Mouse (Mus musculus) T-helper 2 cell (primary cell): ENCODE data around the gene Me3.

ENCODE experiments used
- in situ Hi-C: fragments of 300-600 bp; cut with MboI, MseI; formaldehyde crosslinking; loops from one replicate; pipeline ENCODE4 v1.15.1; 2025; ENCODE audit warnings: high pct_unique_total_duplicates

Me3 gene

DNA sequence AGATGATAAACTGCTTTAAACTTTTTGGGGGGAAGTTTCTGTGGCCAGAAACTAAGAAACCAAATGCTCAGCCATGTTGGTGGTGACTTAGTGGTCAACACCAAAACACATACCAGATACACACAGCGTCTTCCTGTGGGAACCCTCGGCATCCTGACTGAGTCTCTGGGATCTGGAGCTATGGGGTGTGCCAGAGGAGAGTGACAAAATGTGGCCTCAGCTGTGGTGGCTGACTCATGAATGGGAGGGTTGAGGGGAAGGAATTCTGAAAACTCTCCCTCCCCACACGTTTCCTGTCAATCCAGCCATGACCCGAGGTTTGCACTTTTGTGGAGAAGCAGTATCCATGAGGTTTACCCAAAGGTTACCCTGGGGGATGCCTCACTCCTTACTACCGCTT is 32.0 kb downstream of the Me3 start:
- in situ Hi-C loops, result no loop called here

DNA sequence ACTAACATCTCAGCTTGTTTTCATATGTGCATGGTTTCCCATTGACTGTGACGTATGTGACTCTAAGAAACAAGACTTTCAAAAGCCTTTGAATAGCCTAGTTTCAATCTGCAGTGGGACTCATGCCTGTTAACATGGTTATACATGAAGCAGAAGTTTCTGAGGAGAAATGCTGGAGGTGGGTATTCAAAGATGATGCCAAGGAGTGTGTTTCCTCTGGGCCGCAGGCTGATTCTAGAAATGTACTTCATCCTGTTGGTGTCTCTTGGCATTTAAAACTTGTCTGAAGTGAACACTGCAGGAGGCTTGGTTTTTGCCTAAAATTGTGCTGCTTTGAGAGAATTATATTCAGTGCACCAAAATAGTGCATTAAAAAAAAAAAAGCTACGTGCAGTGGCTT is 34.2 kb downstream of the Me3 start:
- in situ Hi-C loops, result no loop called here

DNA sequence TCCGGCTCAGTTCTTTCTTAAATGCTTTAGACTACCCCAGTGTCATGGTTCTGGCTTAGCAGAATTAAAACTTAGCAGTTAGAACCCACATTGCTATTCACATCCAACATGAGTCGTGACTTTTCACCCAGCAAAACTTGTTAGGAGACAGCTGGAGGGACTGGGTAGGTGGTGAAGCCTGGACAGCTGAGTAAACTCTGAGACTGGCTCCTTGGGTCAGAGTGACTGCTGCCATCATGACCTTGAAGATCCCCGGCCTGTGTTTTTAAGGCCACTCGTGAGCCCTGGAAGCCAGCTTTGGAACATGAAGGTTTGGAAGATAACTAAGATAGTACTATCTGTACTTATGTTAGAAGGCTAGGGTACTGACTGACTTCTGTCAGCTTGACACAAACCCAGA is 35.4 kb downstream of the Me3 start:
- in situ Hi-C loops, result no loop called here

DNA sequence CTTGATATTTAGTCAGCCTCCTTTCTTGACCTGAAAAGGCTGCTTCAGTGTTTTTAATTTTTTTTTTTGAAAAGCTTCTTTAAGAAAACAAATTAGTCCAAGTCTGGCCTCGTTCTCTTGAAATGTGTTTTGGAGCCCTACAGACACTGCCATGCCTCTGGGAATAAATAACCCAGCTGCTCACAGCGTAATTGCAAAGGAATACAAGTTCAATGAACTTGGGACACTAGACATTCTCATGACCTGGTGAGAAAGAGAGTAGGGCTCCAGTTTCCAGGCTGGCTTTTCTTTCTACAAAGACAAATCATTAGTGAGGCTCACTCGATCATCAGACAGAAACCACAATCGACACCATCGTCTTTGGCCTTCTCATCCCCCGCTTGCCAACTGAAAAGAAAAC is 37.3 kb downstream of the Me3 start:
- in situ Hi-C loops, result no loop called here

DNA sequence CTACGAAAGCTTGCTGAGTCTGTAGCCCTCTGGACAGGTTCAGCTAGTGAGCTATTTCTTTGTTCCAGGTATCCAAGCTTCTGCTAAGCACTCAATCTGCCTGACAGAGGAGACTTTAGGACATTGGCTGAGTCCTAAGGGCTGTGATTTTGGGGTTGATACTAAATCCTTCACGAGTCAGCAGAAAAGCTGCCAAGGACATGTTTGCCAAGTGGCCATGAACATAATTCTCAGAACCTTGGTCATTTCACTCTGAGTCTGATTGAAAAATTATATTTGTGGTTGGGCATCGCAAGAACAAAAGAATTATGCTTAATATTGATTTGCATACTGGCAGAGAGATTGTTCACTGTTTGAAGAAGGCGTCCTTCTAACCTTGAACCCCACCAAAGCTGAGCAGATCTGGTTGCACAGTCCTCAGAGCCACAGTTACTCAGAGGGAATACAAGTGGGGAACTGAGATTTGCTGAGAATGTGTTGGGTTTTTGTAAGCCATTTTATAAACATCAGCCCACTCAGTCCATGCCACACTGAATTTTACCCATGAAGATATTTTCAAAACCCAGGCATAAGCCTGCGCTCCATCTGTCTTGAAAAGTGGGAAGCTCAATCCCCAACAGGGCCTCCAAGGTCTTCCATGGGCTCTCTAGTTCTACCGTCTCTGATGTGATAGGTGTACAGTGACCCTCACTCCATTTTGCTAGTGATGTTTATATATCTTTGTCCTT is 39.1 kb downstream of the Me3 start:
- in situ Hi-C loops, result no loop called here

DNA sequence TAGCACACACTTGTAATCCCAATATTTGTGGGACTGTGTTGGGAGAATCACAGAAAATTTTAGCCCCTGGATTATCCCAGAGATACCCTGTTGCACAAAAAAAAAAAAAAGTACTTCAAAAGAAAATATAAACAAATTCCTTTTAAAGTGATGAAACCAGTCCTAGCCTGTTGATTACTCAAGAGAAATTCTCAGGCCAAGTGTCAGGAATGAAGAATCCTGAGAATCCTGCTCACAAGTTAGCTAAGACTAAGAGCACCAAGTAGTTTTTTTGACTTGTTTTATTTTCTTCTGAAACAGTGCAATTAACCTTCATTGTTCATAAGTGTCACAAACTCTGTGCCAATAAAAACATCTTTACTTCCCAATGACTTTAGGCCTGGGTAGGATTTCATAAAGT is 44.0 kb downstream of the Me3 start:
- in situ Hi-C loops, result no loop called here

DNA sequence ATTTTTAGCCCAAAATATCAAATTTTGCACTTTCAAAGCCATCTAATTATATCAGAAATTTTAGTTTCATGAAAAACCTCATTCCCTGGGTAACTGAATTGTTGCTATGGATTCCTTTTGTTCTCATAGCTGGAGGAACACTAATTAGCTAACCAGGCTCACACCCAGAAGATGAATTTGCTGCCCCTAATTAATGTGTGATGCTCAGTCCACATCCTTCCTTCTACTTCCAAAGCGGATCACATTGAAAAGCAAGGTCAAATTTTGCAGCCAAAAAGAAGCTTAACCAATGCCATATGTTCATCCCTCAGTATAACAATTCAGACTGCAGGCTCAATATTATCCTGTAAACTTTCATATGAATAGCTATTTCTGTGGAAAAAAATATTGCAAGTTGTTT is 45.7 kb downstream of the Me3 start:
- in situ Hi-C loops, result no loop called here

DNA sequence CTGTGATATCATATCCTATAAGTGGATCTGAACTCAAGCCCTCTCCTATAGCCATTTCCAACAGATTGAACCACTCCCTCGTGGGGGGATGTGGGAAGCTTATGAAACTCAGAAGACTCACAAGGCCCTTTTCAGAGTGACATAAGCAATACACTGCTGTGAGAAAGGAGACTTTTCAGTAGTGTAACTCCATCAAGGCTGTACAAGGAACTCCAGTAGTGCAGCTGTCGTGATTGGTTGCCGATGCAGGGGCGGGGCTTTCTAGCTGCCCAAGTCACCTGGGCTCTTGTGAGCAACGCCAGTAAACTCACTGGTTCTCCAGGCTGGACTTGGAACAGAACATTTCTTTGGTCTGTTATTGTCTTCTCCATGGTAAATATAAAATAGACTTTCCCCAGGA is 46.5 kb downstream of the Me3 start:
- in situ Hi-C loops, result no loop called here

DNA sequence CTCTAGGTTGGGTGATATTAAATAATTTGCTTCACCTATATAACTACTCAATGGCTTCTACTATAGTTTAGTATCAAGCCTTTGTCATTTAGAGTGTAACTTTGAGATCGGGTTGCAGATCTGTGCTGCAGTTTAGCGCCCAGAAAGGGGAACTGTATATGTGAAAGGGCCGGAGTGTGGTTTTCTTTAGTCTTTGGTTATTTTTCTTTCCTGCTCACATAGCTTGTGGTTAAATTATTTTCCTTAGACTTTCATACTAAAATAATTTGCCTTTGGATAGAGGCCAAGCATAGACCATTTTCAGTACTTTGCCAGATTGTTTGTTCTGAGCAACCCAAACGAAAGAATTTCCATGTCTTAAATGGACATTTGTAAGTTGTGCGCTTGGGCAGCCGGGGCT is 46.9 kb downstream of the Me3 start:
- in situ Hi-C loops, result no loop called here

DNA sequence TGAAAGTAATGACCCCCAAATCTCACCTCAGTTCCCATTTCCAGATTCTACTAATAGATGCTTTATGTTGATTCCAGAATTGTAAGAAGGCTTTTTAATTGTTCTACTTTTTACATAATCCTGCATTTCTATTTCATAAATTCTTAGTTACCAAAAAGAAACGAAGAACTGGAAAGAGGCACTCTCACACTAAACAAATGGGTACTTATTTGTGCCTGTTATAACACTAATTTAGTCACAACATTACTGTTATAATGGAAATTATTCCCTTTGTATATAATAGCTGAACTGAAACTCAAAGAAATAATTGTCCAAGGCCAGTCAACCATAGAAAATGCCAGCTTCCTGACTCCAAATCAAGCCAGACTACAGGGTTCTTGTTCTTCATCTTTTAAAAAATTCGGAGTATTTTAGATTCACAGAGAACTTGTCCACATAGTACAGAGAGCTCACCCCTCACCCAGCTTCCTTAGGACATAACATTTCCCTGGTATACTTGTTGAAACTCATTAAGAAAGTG is 47.5 kb downstream of the Me3 start:
- in situ Hi-C loops, result no loop called here

DNA sequence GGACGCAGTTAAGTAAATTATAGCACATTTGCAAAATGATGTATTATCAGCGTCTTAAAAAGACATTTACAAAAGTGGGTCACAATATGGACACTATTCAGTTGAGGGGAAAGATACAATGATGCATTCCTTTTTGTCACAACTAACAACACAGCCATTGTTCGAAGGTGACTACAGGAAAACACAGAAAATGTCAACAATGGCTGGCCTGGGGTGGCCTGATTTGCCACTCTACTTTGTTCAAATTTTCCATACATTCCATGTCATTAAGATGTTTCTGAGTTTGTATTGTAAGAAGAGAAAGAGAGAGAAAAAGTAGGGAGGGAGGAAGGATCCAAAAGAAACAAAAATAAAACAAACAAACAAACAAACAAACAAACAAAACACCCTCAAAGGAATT is 48.7 kb downstream of the Me3 start:
- in situ Hi-C loops, result no loop called here

DNA sequence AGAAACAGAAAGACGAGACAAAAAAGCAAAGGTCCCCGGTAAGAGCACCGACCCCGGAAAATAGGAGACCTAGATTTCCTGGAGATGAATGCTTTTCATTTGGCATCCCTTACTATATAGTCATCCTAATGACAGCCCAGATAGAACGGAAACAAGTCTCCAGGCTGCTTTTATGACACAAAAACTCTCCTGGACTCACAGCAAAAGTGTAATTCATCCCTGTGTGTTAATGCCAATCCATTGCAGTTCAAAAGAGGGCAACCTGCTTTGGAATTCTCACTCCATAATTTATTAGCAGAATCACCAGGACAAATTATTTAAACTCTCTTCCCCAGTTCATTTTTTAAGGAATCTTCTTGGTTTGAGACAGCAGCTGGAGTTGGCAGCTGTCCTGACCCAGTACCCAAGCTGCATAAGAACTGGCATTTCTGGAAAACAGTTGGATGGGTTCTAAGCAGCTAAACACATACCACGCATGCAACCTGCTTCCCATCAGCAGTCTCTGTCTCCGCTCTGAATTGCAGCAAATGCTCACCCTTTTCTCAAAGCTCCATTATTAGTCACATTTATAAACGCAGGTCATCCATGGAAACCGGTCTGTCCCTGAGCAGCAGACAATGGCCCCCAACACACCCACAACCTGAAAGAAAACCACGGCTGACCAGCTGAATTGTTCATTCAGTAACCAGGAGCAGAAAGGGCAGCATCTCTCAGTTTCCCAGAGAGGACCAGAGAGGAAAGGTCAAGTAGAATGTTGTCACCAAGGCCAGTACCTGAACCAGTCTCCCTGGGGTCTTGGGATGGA is 49.7 kb downstream of the Me3 start:
- in situ Hi-C loops, result no loop called here

DNA sequence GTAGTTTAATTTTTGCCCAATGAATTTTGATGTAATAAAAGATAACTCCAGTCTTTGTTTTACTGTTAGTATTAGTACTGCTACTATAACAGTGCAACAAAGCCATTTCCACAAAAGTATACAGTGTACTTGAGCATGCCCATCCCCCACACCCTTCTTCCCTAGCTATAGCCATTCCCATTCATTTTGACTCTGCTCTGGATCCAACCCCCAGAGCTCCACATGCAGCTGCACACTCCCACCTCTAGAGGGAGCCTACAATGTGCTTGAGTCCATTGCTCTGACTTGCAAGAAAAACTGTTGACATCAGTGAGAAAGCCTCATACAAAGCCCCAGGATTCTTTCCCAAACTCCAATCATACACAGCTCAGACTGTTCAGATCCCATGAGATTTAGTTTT is 66.0 kb downstream of the Me3 start:
- in situ Hi-C loops, result no loop called here

DNA sequence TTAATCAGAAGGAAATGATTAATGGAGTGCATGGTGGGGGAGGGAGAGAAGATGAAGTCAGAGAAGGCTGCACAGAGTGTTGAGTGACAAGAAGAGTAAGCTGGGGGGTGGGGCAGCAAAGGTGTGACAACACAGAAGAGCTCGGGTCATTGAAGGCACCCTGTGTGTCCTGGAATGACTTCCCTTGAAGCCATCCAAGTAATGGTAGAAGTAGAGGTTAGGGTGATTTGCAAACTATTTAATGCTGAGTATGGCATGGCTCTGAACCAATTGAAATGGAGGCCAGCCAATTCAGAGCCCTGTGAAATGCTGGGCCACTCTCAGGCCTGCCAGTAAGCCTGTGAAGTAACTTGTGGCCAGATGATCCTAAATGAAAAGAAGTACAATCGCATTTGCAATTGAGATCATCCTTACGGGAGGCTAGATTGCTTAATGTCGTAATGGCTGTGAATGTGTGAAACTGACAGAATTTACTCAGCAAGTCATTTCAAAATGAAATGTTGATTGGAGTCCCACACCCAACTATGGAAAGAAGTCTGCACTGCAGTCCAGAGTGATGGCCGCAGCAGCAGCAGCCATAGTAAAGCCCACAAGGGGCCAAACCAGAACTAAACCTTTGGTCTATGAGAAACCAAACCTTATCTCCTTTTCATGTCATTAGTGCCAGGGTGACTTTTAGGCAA is 67.6 kb downstream of the Me3 start:
- in situ Hi-C loops, result no loop called here

DNA sequence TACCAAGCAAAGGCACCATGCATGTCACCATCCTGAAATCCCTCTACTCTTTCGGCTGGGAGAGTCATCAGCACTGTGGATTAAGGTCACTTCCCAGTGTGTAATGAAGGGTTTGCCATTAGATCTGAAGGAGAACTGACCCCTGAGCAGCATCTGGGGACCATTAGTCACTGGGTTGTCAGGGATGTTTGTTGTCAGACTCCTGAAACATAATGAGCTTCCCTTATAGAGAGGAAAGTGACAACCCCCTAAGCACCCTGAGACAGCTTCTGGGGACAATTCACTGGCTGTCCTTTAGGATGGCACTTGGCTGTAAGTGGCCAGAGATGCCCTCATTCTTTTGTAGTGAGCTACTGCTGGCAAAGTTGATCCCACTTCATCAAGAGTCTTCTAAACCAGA is 68.3 kb downstream of the Me3 start:
- in situ Hi-C loops, result no loop called here

DNA sequence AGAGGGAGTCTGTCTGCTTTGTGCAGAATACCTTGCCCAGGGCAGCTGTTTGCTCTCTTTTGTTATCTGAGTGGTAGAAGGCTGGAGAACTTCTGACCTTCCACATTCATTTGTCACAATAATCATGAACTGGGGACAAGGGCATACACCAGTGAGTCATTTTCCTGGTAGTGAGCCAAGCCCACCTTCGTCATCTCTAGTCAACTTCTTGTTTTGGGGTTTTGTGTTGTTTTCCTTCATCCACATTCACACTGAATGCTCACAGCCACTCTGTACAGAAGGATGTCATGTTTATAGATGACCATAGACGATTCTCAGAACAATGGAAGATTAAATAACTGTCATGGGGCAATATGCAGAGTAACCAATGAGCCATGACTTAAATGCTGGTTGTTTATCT is 78.6 kb downstream of the Me3 start:
- in situ Hi-C loops, result no loop called here

DNA sequence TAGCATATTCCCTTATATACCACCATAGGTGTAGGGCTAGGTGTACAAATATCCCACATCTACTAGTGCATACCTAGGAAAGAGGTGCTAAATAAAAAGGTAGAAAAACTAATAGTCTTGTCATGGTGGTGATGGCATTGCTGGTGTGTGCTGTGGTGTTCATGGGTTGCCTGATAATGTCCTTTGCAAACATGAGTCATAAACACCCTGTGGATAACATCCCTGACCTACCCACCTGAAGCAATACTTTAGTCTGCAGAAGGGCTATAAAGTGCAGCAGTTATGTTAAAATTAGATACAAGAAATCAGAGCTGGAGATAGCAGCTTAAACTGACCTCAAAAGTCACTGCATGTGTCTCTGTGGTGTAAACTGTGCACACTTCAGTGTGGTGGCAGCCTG is 80.9 kb downstream of the Me3 start:
- in situ Hi-C loops, result no loop called here

DNA sequence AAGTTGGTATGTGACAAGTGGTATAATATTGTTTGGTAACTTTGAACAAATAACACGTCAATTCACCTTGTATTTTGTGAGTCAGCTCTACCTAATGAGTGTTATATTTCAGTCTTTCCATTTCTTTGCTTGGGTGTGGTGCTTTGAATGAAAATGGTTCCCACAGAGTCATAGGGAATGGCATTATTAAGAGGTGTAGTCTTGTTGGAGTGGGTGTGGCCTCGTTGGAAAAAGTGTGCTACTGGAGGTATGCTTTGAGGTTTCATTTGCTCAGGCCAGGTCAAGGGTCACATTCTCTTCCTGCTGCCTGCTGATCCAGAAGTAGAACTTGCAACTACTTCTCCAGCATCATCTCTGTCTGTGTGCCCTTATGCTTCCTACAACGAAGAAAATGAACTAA is 84.0 kb downstream of the Me3 start:
- in situ Hi-C loops, result no loop called here

DNA sequence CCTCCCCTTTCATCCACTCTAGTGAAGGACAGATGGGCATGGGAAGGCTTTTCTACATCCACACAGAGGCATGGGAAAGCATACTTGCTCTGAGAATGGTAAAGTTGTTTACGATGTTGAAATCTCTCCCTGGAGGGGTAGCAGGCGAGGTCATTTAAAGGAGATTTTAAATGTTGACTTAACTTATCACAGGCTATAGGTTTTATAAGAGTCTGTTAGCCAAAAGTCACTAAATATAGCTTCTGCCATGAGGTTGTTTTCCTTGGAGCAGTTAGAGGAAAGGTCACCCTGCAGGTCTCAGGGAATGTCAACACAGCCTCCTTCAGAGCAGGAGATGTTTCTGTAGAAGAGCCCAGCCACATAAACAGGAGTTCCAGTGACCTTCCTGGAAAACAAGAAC is 85.3 kb downstream of the Me3 start:
- in situ Hi-C loops, result no loop called here

DNA sequence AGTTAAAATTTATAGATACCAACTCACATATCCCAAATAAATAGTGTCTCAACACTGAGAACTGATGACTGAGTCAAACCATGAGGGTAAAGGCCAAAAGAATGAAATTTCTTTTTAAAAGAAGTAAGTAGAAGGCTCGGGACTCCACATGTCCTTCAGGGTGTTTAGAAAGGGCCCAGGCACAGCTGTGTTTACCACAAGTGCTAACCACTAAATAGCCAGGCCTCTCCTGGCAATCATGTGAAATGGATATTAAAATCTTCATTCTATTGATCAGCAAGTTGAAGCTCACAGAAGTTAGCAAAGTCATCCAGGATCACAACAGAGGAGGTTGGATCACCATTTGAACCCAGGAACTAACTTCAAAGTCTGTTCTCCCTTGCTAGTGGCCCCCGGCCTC is 86.1 kb downstream of the Me3 start:
- in situ Hi-C loops, result no loop called here

DNA sequence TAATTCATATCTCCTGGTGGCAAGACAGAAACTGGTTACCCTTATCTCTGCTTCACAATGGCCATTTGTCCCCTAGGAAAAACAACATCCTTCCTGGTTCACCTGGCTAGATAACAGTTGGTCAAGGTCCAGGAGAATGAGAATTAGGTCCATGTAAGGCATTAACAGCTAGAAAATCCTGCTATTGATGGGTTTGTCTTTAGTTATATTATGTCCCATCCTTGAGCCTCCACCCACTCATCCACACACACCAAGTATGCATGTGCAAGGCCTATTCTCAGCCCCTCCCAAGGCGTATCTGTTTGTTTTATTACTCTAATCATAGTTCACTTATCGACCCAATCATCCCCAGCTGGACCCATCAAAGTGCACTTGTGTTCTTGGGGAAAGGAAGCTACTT is 88.1 kb downstream of the Me3 start:
- in situ Hi-C loops, result no loop called here

DNA sequence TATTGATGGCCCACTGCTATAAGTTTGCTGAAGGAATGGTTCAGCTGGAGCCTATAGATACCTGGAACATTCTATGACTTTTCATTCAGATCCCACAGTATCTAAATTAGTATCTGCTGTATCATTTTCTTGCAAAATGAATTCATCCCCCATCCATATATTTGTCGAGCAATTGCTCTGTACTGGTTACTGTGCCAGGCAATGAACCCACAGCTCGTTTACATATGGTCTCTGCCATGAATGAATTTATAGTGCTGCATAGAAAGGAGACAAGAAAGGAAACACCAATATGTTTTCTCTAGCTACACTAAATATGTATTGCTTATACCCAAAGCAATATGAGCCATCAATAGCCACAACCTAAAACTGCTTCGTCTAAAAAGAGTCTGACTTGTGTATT is 94.5 kb downstream of the Me3 start:
- in situ Hi-C loops, result no loop called here

DNA sequence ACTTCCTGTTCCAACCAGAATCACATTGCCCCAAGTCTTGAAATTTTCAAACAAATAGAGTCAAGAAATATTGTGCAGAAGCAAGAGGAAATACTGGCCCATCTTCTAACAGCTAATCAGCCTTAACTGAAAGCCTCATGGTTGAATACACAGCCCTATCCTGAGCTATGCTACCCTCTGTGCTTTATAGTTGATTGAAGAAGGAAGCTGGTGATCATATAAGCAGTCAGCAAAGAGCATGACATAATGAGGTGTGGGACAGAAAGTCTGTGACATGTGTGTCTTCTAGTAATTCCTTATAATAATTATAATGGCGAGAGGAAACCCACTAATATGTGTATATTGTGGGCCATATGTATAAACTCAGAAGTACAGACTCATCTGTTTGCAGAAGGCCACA is 95.4 kb downstream of the Me3 start:
- in situ Hi-C loops, result no loop called here
